Mouse (Mus musculus): ENCODE measurements around the gene Lcn5. TPM values are rescaled to one million over a fixed set of nuclear protein-coding genes. Genes with fewer than 3 reads are reported as not detected.

The Lcn5 gene
- polyA plus RNA-seq, 1 experiment from 2014 or later, result not detected

GRCm38 (mm10) chr2:25628738-25629137, 29.0 kb upstream of the Lcn5 start:
- H3K27me3 ChIP-seq (ENCODE audit: control insufficient read depth, insufficient read depth, low read depth, low read length), result no peaks in the 10 kb centered on the region
- no peak overlapping the region for H3K4me3 ChIP-seq (ENCODE audit: low read depth, low read length)
- ATAC-seq (ENCODE audit: low read depth), result peak; percentile 53; the same call in 1 of the 2 replicates
- H3K9ac ChIP-seq (ENCODE audit: low read depth, low read length), result no peak overlapping the region
- WGBS (ENCODE audit: insufficient replicate concordance), result 34% methylated on average over 4 of the region's 4 CpGs
- no peak overlapping the region for H3K27ac ChIP-seq (ENCODE audit: low read length)
- H3K4me1 ChIP-seq (ENCODE audit: control insufficient read depth, low read depth, low read length), result no peaks in the 10 kb centered on the region
- H3K9me3 ChIP-seq (replicated peaks; ENCODE audit: control insufficient read depth, low read length), result no peaks in the 10 kb centered on the region
- H3K36me3 ChIP-seq (ENCODE audit: control insufficient read depth, insufficient read depth), result no peaks in the 10 kb centered on the region
- H3K4me2 ChIP-seq (ENCODE audit: low read depth, low read length), result no peak overlapping the region

- no peak for ATAC-seq (ENCODE audit: low read depth)
- no peaks in the 10 kb centered on the region for H3K9me3 ChIP-seq (replicated peaks; ENCODE audit: control insufficient read depth, low read length)
- no peak overlapping the region for H3K4me3 ChIP-seq (ENCODE audit: low read depth, low read length)
- H3K27ac ChIP-seq (ENCODE audit: low read length), result no peak overlapping the region
- 55% methylated on average over 3 of the region's 3 CpGs for WGBS (ENCODE audit: insufficient replicate concordance)
- H3K36me3 ChIP-seq (ENCODE audit: control insufficient read depth, insufficient read depth), result no peaks in the 10 kb centered on the region
- no peaks in the 10 kb centered on the region for H3K4me1 ChIP-seq (ENCODE audit: control insufficient read depth, low read depth, low read length)
- no peak overlapping the region for H3K9ac ChIP-seq (ENCODE audit: low read depth, low read length)
- H3K27me3 ChIP-seq (ENCODE audit: control insufficient read depth, insufficient read depth, low read depth, low read length), result no peaks in the 10 kb centered on the region
- no peak overlapping the region for H3K4me2 ChIP-seq (ENCODE audit: low read depth, low read length)
These were observed 24.1 kb upstream of the Lcn5 start for GRCm38 (mm10) chr2:25633616-25634015.

GRCm38 (mm10) chr2:25634046-25634445, 23.7 kb upstream of the Lcn5 start:
- Histone ChIP-seq H3K9ac (ENCODE audit: low read depth, low read length) (no peak overlapping the region), H3K4me2 (ENCODE audit: low read depth, low read length) (no peak overlapping the region), H3K27ac (ENCODE audit: low read length) (no peak overlapping the region), H3K36me3 (ENCODE audit: control insufficient read depth, insufficient read depth) (no peaks in the 10 kb centered on the region), H3K9me3 (replicated peaks; ENCODE audit: control insufficient read depth, low read length) (no peaks in the 10 kb centered on the region), H3K27me3 (ENCODE audit: control insufficient read depth, insufficient read depth, low read depth, low read length) (no peaks in the 10 kb centered on the region), H3K4me3 (ENCODE audit: low read depth, low read length) (no peak overlapping the region), H3K4me1 (ENCODE audit: control insufficient read depth, low read depth, low read length) (no peaks in the 10 kb centered on the region)
- no peak for ATAC-seq (ENCODE audit: low read depth)
- 53% methylated on average over 1 of the region's 1 CpGs for WGBS (ENCODE audit: insufficient replicate concordance)

GRCm38 (mm10) chr2:25639890-25640289, 17.9 kb upstream of the Lcn5 start:
- H3K4me3 ChIP-seq (ENCODE audit: low read depth, low read length), result no peak overlapping the region
- no peak overlapping the region for H3K9ac ChIP-seq (ENCODE audit: low read depth, low read length)
- H3K4me1 ChIP-seq (ENCODE audit: control insufficient read depth, low read depth, low read length), result no peaks in the 10 kb centered on the region
- no peaks in the 10 kb centered on the region for H3K36me3 ChIP-seq (ENCODE audit: control insufficient read depth, insufficient read depth)
- no peak overlapping the region for H3K4me2 ChIP-seq (ENCODE audit: low read depth, low read length)
- 12% methylated on average over 6 of the region's 6 CpGs for WGBS (ENCODE audit: insufficient replicate concordance)
- no peak for ATAC-seq (ENCODE audit: low read depth)
- H3K27ac ChIP-seq (ENCODE audit: low read length), result no peak overlapping the region
- no peaks in the 10 kb centered on the region for H3K9me3 ChIP-seq (replicated peaks; ENCODE audit: control insufficient read depth, low read length)
- no peaks in the 10 kb centered on the region for H3K27me3 ChIP-seq (ENCODE audit: control insufficient read depth, insufficient read depth, low read depth, low read length)

- ATAC-seq (ENCODE audit: low read depth), result no peak
- Histone ChIP-seq H3K36me3 (ENCODE audit: control insufficient read depth, insufficient read depth) (no peaks in the 10 kb centered on the region), H3K4me1 (ENCODE audit: control insufficient read depth, low read depth, low read length) (no peaks in the 10 kb centered on the region), H3K27ac (ENCODE audit: low read length) (no peak within 1 kb of the TSS), H3K4me2 (ENCODE audit: low read depth, low read length) (no peak within 1 kb of the TSS), H3K4me3 (ENCODE audit: low read depth, low read length) (no peak within 1 kb of the TSS), H3K9ac (ENCODE audit: low read depth, low read length) (no peak within 1 kb of the TSS), H3K27me3 (ENCODE audit: control insufficient read depth, insufficient read depth, low read depth, low read length) (no peaks in the 10 kb centered on the region), H3K9me3 (replicated peaks; ENCODE audit: control insufficient read depth, low read length) (no peaks in the 10 kb centered on the region)
- 57% methylated on average over 2 of the region's 2 CpGs for WGBS (ENCODE audit: insufficient replicate concordance)
These were observed 4.8 kb upstream of the Lcn5 start, which contains the start of gene Lcn8 for GRCm38 (mm10) chr2:25652902-25653301. Gene Lcn8, plus strand, starts transcription at chr2:25653120.

- no peak overlapping the region for H3K27ac ChIP-seq (ENCODE audit: low read length)
- H3K4me1 ChIP-seq (ENCODE audit: control insufficient read depth, low read depth, low read length), result no peaks in the 10 kb centered on the region
- no peaks in the 10 kb centered on the region for H3K27me3 ChIP-seq (ENCODE audit: control insufficient read depth, insufficient read depth, low read depth, low read length)
- no peaks in the 10 kb centered on the region for H3K36me3 ChIP-seq (ENCODE audit: control insufficient read depth, insufficient read depth)
- no peak overlapping the region for H3K4me2 ChIP-seq (ENCODE audit: low read depth, low read length)
- ATAC-seq (ENCODE audit: low read depth), result no peak
- no peak overlapping the region for H3K4me3 ChIP-seq (ENCODE audit: low read depth, low read length)
- WGBS (ENCODE audit: insufficient replicate concordance), result 45% methylated on average over 1 of the region's 1 CpGs
- H3K9ac ChIP-seq (ENCODE audit: low read depth, low read length), result no peak overlapping the region
- H3K9me3 ChIP-seq (replicated peaks; ENCODE audit: control insufficient read depth, low read length), result no peaks in the 10 kb centered on the region
These were observed 3.2 kb upstream of the Lcn5 start for GRCm38 (mm10) chr2:25654502-25654901.

GRCm38 (mm10) chr2:25656691-25657090, 1.1 kb upstream of the Lcn5 start:
- no peaks in the 10 kb centered on the region for H3K27me3 ChIP-seq (ENCODE audit: control insufficient read depth, insufficient read depth, low read depth, low read length)
- no peaks in the 10 kb centered on the region for H3K4me1 ChIP-seq (ENCODE audit: control insufficient read depth, low read depth, low read length)
- no peak for ATAC-seq (ENCODE audit: low read depth)
- H3K27ac ChIP-seq (ENCODE audit: low read length), result no peak overlapping the region
- H3K4me3 ChIP-seq (ENCODE audit: low read depth, low read length), result no peak overlapping the region
- WGBS (ENCODE audit: insufficient replicate concordance), result 71% methylated on average over 4 of the region's 4 CpGs
- H3K4me2 ChIP-seq (ENCODE audit: low read depth, low read length), result no peak overlapping the region
- H3K9me3 ChIP-seq (replicated peaks; ENCODE audit: control insufficient read depth, low read length), result no peaks in the 10 kb centered on the region
- H3K36me3 ChIP-seq (ENCODE audit: control insufficient read depth, insufficient read depth), result no peaks in the 10 kb centered on the region
- H3K9ac ChIP-seq (ENCODE audit: low read depth, low read length), result no peak overlapping the region

GRCm38 (mm10) chr2:25657246-25657645, 506 bp upstream of the Lcn5 start:
- no peaks in the 10 kb centered on the region for H3K9me3 ChIP-seq (replicated peaks; ENCODE audit: control insufficient read depth, low read length)
- no peak for ATAC-seq (ENCODE audit: low read depth)
- H3K27me3 ChIP-seq (ENCODE audit: control insufficient read depth, insufficient read depth, low read depth, low read length), result no peaks in the 10 kb centered on the region
- H3K27ac ChIP-seq (ENCODE audit: low read length), result no peak overlapping the region
- H3K4me2 ChIP-seq (ENCODE audit: low read depth, low read length), result no peak overlapping the region
- no peaks in the 10 kb centered on the region for H3K36me3 ChIP-seq (ENCODE audit: control insufficient read depth, insufficient read depth)
- no peak overlapping the region for H3K9ac ChIP-seq (ENCODE audit: low read depth, low read length)
- no peak overlapping the region for H3K4me3 ChIP-seq (ENCODE audit: low read depth, low read length)
- 62% methylated on average over 4 of the region's 4 CpGs for WGBS (ENCODE audit: insufficient replicate concordance)
- no peaks in the 10 kb centered on the region for H3K4me1 ChIP-seq (ENCODE audit: control insufficient read depth, low read depth, low read length)

GRCm38 (mm10) chr2:25660279-25660678, 2.5 kb downstream of the Lcn5 start:
- Histone ChIP-seq H3K9ac (ENCODE audit: low read depth, low read length) (no peak overlapping the region), H3K36me3 (ENCODE audit: control insufficient read depth, insufficient read depth) (no peaks in the 10 kb centered on the region), H3K4me1 (ENCODE audit: control insufficient read depth, low read depth, low read length) (no peaks in the 10 kb centered on the region), H3K4me2 (ENCODE audit: low read depth, low read length) (no peak overlapping the region), H3K27ac (ENCODE audit: low read length) (no peak overlapping the region), H3K4me3 (ENCODE audit: low read depth, low read length) (no peak overlapping the region), H3K9me3 (replicated peaks; ENCODE audit: control insufficient read depth, low read length) (no peaks in the 10 kb centered on the region), H3K27me3 (ENCODE audit: control insufficient read depth, insufficient read depth, low read depth, low read length) (no peaks in the 10 kb centered on the region)
- 69% methylated on average over 8 of the region's 8 CpGs for WGBS (ENCODE audit: insufficient replicate concordance)
- ATAC-seq (ENCODE audit: low read depth), result no peak
